Mouse (Mus musculus) lung, postnatal 10 days (tissue): ENCODE measurements around the gene Scgb2b18.
"Not testable (repeated sequence)": the region's sequence is repeated elsewhere in the genome, so short reads cannot be mapped to it uniquely, and the experiment has no call there.

Experiments used
- DNase-seq: peaks from one replicate; pipeline ENCODE4 v3.0.0; 2021

The Scgb2b18 gene

GRCm38 (mm10) chr7:33173764-33174163 is at the start of gene Scgb2b18:
Scgb2b18 (minus strand) TSS chr7:33173864.
- DNase-seq, result not testable (repeated sequence)

- not testable (repeated sequence) for DNase-seq
Observed at GRCm38 (mm10) chr7:33185268-33185667, 11.6 kb upstream of the Scgb2b18 start, which contains the start of gene Scgb1b18. Scgb1b18 (plus strand) TSS chr7:33185568.
